Mouse (Mus musculus) ovary, adult 2 months (tissue): ENCODE data around the gene Tpr. TPM values are rescaled to one million over a fixed set of nuclear protein-coding genes. Genes with fewer than 3 reads are reported as not detected.

Source experiments
- polyA plus RNA-seq: library from polyadenylated mRNA; depleted of rRNA; stranded (reverse); fragments of >200 nt; gene quantifications from 2 replicates; pipeline ENCODE4 v1.2.3, GENCODE M21; 2012; rRNA removed

The Tpr gene
- polyA plus RNA-seq: 32.1 and 54.2 TPM in 2 replicates

GRCm38 (mm10) chr1:150392638-150393487 lies at the start of gene Tpr, which contains the start of gene Odr4:
Gene Tpr (plus strand): TSS chr1:150392838.
Gene Odr4 (minus strand): TSS chr1:150393080.

GRCm38 (mm10) chr1:150466132-150466531 lies 73.5 kb downstream of the Tpr start, which contains the start of gene Prg4:
Gene Prg4 (minus strand): TSS chr1:150466165.

Other genes with a start within 250 kb of the Tpr start
- gene Pdc, start 73.4 kb upstream of the Tpr start, polyA plus RNA-seq: not detected in 2 replicates
- gene Odr4, start 242 bp downstream of the Tpr start, polyA plus RNA-seq: 2.5 and 2.9 TPM in 2 replicates
- gene Prg4, start 73.3 kb downstream of the Tpr start, polyA plus RNA-seq: 0.32 and 1.1 TPM in 2 replicates